Mouse (Mus musculus) stomach, embryonic 15.5 days (tissue): Measurements from ENCODE around the gene Psmg3. TPM values are rescaled to one million over a fixed set of nuclear protein-coding genes. Genes with fewer than 3 reads are reported as not detected.

ENCODE experiments used
- ATAC-seq: fragments of 200-750 bp; cut with Nextera tagmentation; 2 replicates; pipeline ENCODE4 v1.8.0; 2017; ENCODE audit warnings: low read depth, moderate number of reproducible peaks, moderate TSS enrichment; ENCODE audit not compliant: insufficient read depth, low FRiP score
- H3K27ac ChIP-seq: fragments of 300-500 bp; sonication (generic); 2 replicates; pipeline ENCODE4 v1.5.1; 2015; ENCODE audit warnings: mild to moderate bottlenecking, inconsistent platforms
- H3K27me3 ChIP-seq: fragments of 300-500 bp; sonication (generic); replicated peaks from 2 replicates; pipeline ENCODE4 v1.6.1; 2015; ENCODE audit warnings: inconsistent platforms
- H3K36me3 ChIP-seq: fragments of 300-500 bp; sonication (generic); 2 replicates; pipeline ENCODE4 v1.6.1; 2015; ENCODE audit warnings: inconsistent platforms
- H3K4me1 ChIP-seq: fragments of 300-500 bp; sonication (generic); 2 replicates; pipeline ENCODE4 v1.6.1; 2015; ENCODE audit warnings: inconsistent platforms
- H3K4me2 ChIP-seq: fragments of 300-500 bp; sonication (generic); 2 replicates; pipeline ENCODE4 v1.6.1; 2015; ENCODE audit warnings: mild to moderate bottlenecking, inconsistent platforms
- H3K4me3 ChIP-seq: fragments of 300-500 bp; sonication (generic); replicated peaks from 2 replicates; pipeline ENCODE4 v1.5.1; 2015; ENCODE audit warnings: inconsistent platforms
- H3K9ac ChIP-seq: fragments of 300-500 bp; sonication (generic); 2 replicates; pipeline ENCODE4 v1.6.1; 2015; ENCODE audit warnings: inconsistent platforms
- H3K9me3 ChIP-seq: fragments of 300-500 bp; sonication (generic); 2 replicates; pipeline ENCODE4 v1.6.1; 2016; ENCODE audit warnings: inconsistent platforms
- WGBS: fragments of 180-500 bp; shearing (Covaris S2); methylation state at CpG from one replicate; pipeline ENCODE4 v1.1.7; 2015; 5-methylcytosine and 5-hydroxymethylcytosine counted together
- polyA plus RNA-seq: library from polyadenylated mRNA; unstranded; fragments of >200 nt; fragmentation: Nextera tagmentation; extraction: Ambion mirVana; gene quantifications from 2 replicates; pipeline ENCODE4 v1.2.1, GENCODE M21; 2015

The Psmg3 gene
- polyA plus RNA-seq, 1 experiment from 2014 or later: 74.9 TPM

- H3K4me1 ChIP-seq: peaks cover 5% of the 10 kb centered on the region; the same call in 1 of the 2 replicates
- no peaks in the 10 kb centered on the region for H3K9me3 ChIP-seq
- peak; percentile 32; the same call in 1 of the 2 replicates for ATAC-seq
- H3K9ac ChIP-seq: no peak overlapping the region
- WGBS: 24% methylated on average over 10 of the region's 10 CpGs
- peak overlapping the region; percentile 40 for H3K4me3 ChIP-seq
- peak overlapping the region; percentile 43 for H3K4me2 ChIP-seq
- H3K27ac ChIP-seq: peak overlapping the region; percentile 44; the same call in 1 of the 2 replicates
- H3K27me3 ChIP-seq: 0 out of 2 replicates have a peak, but pooled peaks cover 5% of the 10 kb centered on the region
- H3K36me3 ChIP-seq: no peaks in the 10 kb centered on the region
Measured at GRCm38 (mm10) chr5:139813126-139813490, 13.6 kb downstream of the Psmg3 start.

- no peak for ATAC-seq
- Histone ChIP-seq H3K4me1 (peaks cover 5% of the 10 kb centered on the region; the same call in 1 of the 2 replicates), H3K27me3 (0 out of 2 replicates have a peak, but pooled peaks cover 5% of the 10 kb centered on the region), H3K4me2 (peak overlapping the region; percentile 43), H3K9ac (no peak overlapping the region), H3K27ac (0 out of 2 replicates have a peak overlapping the region, but pooled peaks have one; percentile 26), H3K4me3 (peak overlapping the region; percentile 40), H3K36me3 (no peaks in the 10 kb centered on the region), H3K9me3 (no peaks in the 10 kb centered on the region)
- 57% methylated on average over 20 of the region's 20 CpGs for WGBS
Measured at GRCm38 (mm10) chr5:139812398-139813125, 14.1 kb downstream of the Psmg3 start.

GRCm38 (mm10) chr5:139811677-139812397 is 14.8 kb downstream of the Psmg3 start:
- H3K4me2 ChIP-seq: peak overlapping the region; percentile 43; the same call in 1 of the 2 replicates
- H3K4me3 ChIP-seq: no peak overlapping the region
- peak overlapping the region; percentile 26; the same call in 1 of the 2 replicates for H3K27ac ChIP-seq
- no peak for ATAC-seq
- peaks cover 5% of the 10 kb centered on the region; the same call in 1 of the 2 replicates for H3K4me1 ChIP-seq
- 0 out of 2 replicates have a peak, but pooled peaks cover 5% of the 10 kb centered on the region for H3K27me3 ChIP-seq
- no peaks in the 10 kb centered on the region for H3K36me3 ChIP-seq
- H3K9ac ChIP-seq: no peak overlapping the region
- WGBS: 65% methylated on average over 15 of the region's 15 CpGs
- no peaks in the 10 kb centered on the region for H3K9me3 ChIP-seq

GRCm38 (mm10) chr5:139809397-139809796 is 17.3 kb downstream of the Psmg3 start:
- Histone ChIP-seq H3K4me2 (no peak overlapping the region), H3K9ac (no peak overlapping the region), H3K27ac (no peak overlapping the region), H3K27me3 (0 out of 2 replicates have a peak, but pooled peaks cover 5% of the 10 kb centered on the region), H3K9me3 (no peaks in the 10 kb centered on the region), H3K4me3 (no peak overlapping the region), H3K4me1 (peaks cover 14% of the 10 kb centered on the region; the same call in 1 of the 2 replicates), H3K36me3 (no peaks in the 10 kb centered on the region)
- 74% methylated on average over 4 of the region's 4 CpGs for WGBS
- no peak for ATAC-seq

DNA sequence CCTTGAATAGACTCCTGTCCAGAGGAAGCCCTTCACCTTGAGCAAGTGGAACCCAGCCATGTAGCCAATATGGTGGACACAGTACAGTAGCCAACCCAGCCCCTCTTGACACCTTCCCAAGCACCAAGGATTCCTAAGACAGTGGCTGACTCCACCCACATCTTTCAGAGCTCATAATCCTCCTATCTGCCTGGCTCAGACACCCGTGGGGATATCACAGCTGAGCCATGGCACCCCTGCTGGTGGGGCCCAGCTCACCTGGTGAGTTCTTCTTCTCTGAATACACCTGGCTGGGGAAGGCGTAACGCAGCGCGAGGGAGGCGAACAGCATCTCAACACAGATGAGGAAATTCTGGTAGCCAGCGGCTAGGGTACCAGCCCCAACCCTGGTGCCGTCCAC is 20.8 kb downstream of the Psmg3 start:
- Histone ChIP-seq H3K4me3 (no peak overlapping the region), H3K36me3 (peaks cover 9% of the 10 kb centered on the region; the same call in 1 of the 2 replicates), H3K27ac (no peak overlapping the region), H3K27me3 (no peaks in the 10 kb centered on the region), H3K9me3 (no peaks in the 10 kb centered on the region), H3K9ac (no peak overlapping the region), H3K4me2 (no peak overlapping the region), H3K4me1 (peaks cover 18% of the 10 kb centered on the region; the same call in 1 of the 2 replicates)
- ATAC-seq: no peak; the same call in 1 of the 2 replicates
- 89% methylated on average over 8 of the region's 8 CpGs for WGBS

DNA sequence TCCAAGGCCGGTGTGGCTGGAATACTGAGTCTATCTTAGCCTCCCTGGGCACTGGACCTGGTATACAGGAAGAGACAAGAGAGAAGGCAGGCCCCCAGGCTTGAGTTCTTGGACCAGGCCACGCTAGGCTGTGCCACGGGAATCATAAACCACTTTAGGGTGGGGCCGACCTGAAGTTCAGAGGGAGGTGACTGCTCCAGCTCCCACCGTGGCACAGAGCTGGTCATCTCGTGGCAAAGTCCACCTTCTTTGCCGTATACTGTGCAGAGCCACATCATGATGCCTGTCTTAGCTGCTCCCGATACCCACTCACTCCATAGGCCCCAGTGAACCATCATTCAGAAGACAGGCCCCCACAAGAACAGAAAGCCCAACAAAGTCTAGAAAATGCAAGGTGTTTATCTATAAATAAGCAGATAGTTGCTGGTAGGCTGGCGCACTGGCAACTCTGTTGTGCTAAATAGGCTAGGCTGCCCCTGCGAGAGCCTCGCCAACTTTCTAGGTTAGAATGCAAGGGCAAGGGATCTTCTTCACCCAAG is 22.0 kb downstream of the Psmg3 start:
- Histone ChIP-seq H3K9ac (no peak overlapping the region), H3K4me2 (no peak overlapping the region), H3K27me3 (no peaks in the 10 kb centered on the region), H3K36me3 (peaks cover 20% of the 10 kb centered on the region; the same call in 1 of the 2 replicates), H3K4me3 (no peak overlapping the region), H3K27ac (peak overlapping the region; percentile 70), H3K9me3 (no peaks in the 10 kb centered on the region), H3K4me1 (peaks cover 18% of the 10 kb centered on the region; the same call in 1 of the 2 replicates)
- 77% methylated on average over 11 of the region's 11 CpGs for WGBS
- ATAC-seq: peak; percentile 32

- Histone ChIP-seq H3K27me3 (no peaks in the 10 kb centered on the region), H3K9ac (no peak overlapping the region), H3K4me3 (no peak overlapping the region), H3K9me3 (no peaks in the 10 kb centered on the region), H3K27ac (peak overlapping the region; percentile 70), H3K36me3 (peaks cover 23% of the 10 kb centered on the region; the same call in 1 of the 2 replicates), H3K4me1 (peaks cover 18% of the 10 kb centered on the region; the same call in 1 of the 2 replicates), H3K4me2 (peak overlapping the region; percentile 11)
- peak; percentile 95 for ATAC-seq
- 6% methylated on average over 6 of the region's 6 CpGs for WGBS
Measured at GRCm38 (mm10) chr5:139804107-139804551, 22.6 kb downstream of the Psmg3 start.

DNA sequence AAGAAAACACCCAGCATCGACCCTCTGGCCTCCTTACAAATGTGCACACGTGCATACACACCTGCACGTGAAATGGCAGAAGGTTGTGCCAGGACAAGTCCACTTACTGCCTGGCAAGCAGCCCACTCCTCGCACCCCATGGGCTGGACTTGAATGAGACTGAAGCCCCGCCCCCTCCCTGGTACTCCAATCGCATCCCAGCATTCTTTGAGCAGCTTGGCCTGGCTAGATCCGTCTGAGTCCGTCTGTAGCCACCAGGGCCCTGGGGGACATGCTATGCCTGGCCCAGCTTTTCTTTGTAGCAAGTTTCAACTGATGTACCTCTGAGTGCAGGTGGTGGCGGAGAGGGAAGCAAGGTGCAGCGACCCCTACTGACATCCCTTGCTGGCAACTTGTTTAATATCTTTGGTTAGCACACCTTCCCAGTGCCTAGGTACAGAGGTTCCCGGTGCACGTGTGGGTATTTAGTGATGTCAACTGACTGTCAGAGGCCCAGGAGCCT is 23.0 kb downstream of the Psmg3 start:
- peak overlapping the region; percentile 11 for H3K4me2 ChIP-seq

GRCm38 (mm10) chr5:139803165-139803564 is 23.5 kb downstream of the Psmg3 start:
- H3K9ac ChIP-seq: no peak overlapping the region
- H3K27ac ChIP-seq: peak overlapping the region; percentile 31; the same call in 1 of the 2 replicates
- no peaks in the 10 kb centered on the region for H3K27me3 ChIP-seq
- 76% methylated on average over 8 of the region's 8 CpGs for WGBS
- peaks cover 23% of the 10 kb centered on the region; the same call in 1 of the 2 replicates for H3K36me3 ChIP-seq
- no peak for ATAC-seq
- peak overlapping the region; percentile 11; the same call in 1 of the 2 replicates for H3K4me2 ChIP-seq
- no peak overlapping the region for H3K4me3 ChIP-seq
- peaks cover 23% of the 10 kb centered on the region for H3K4me1 ChIP-seq
- H3K9me3 ChIP-seq: no peaks in the 10 kb centered on the region

More for the DNA sequence above, 23.0 kb downstream of the Psmg3 start:
- H3K4me1 ChIP-seq: peaks cover 18% of the 10 kb centered on the region; the same call in 1 of the 2 replicates
- no peak overlapping the region for H3K4me3 ChIP-seq
- peak; percentile 51 for ATAC-seq
- no peaks in the 10 kb centered on the region for H3K27me3 ChIP-seq
- peaks cover 23% of the 10 kb centered on the region; the same call in 1 of the 2 replicates for H3K36me3 ChIP-seq
- H3K9me3 ChIP-seq: no peaks in the 10 kb centered on the region
- H3K9ac ChIP-seq: no peak overlapping the region
- H3K27ac ChIP-seq: peak overlapping the region; percentile 17; the same call in 1 of the 2 replicates
- WGBS: 13% methylated on average over 12 of the region's 12 CpGs

DNA sequence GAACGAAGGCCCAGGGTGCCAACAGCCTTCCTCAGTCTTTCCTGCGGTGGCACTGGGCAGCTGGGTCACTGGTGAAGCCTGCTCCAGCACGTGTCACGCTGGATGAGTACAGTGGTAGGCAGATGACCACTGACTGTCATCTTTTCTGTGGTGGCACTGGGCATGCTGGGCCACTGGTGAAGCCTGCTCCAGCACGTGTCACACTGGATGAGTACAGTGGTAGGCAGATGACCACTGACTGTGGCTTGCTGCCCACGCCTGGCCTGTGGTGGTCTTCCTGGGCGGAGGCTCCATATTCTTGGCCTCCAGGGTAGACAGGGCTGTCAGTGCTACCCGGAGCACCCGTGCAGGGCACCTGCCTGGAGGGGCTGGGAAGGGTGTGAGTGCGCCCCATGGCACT is 24.8 kb downstream of the Psmg3 start:
- no peak overlapping the region for H3K4me2 ChIP-seq
- no peak overlapping the region for H3K9ac ChIP-seq
- peaks cover 35% of the 10 kb centered on the region for H3K4me1 ChIP-seq
- H3K9me3 ChIP-seq: no peaks in the 10 kb centered on the region
- H3K27me3 ChIP-seq: no peaks in the 10 kb centered on the region
- WGBS: 93% methylated on average over 10 of the region's 10 CpGs
- ATAC-seq: no peak
- H3K27ac ChIP-seq: no peak overlapping the region
- peaks cover 23% of the 10 kb centered on the region; the same call in 1 of the 2 replicates for H3K36me3 ChIP-seq
- no peak overlapping the region for H3K4me3 ChIP-seq

DNA sequence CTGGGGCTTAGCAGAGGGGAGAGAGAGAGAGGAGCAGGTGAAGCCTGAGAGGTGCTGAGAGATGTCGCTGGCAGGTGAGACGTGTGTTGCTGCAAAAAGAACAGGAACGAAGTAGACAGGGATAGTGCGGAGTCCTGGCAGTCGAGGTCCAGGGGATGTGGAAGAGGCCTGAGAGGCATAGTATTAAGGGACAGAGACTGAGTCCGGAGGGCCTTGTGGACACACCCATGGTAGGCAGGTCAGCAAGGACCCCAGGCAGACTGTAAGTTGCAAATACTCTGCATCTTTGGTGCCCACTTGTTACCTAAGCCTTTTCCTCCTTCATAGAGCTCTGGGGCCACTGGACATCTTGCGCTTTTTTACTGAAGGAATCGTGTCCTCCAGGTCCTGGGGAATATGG is 25.5 kb downstream of the Psmg3 start:
- peaks cover 23% of the 10 kb centered on the region; the same call in 1 of the 2 replicates for H3K36me3 ChIP-seq
- WGBS: 94% methylated on average over 8 of the region's 8 CpGs
- H3K4me2 ChIP-seq: no peak overlapping the region

More for the DNA sequence above, 25.5 kb downstream of the Psmg3 start:
- no peak overlapping the region for H3K9ac ChIP-seq
- no peaks in the 10 kb centered on the region for H3K9me3 ChIP-seq
- peaks cover 42% of the 10 kb centered on the region for H3K4me1 ChIP-seq
- H3K27ac ChIP-seq: no peak overlapping the region
- no peaks in the 10 kb centered on the region for H3K27me3 ChIP-seq
- H3K4me3 ChIP-seq: no peak overlapping the region
- ATAC-seq: no peak
